Mouse (Mus musculus) splenic B cell, adult 2 months (primary cell): ENCODE results near the gene Mfap3.

ENCODE experiments used
- DNase-seq: peaks from one replicate; pipeline ENCODE4 v3.0.0-alpha.2; 2011; ENCODE audit warnings: low read depth, low spot score
- H3K27me3 ChIP-seq: 2 replicates; pipeline ENCODE4 v1.6.1; 2012; ENCODE audit warnings: mild to moderate bottlenecking, low read length, moderate library complexity, mixed read lengths; ENCODE audit not compliant: control insufficient read depth, poor library complexity, insufficient read depth, severe bottlenecking
- H3K36me3 ChIP-seq: 2 replicates; pipeline ENCODE4 v1.6.1; 2012; ENCODE audit warnings: mild to moderate bottlenecking, low read length, moderate library complexity, mixed read lengths; ENCODE audit not compliant: control insufficient read depth, poor library complexity, insufficient read depth, severe bottlenecking

Gene Mfap3

GRCm38 (mm10) chr11:57518751-57519148, 286 bp downstream of the Mfap3 start:
- Histone ChIP-seq H3K36me3 (peaks cover 3% of the 10 kb centered on the region), H3K27me3 (no peaks in the 10 kb centered on the region)
- DNase-seq: peak; percentile 63

- DNase-seq: no peak
Measured at GRCm38 (mm10) chr11:57519304-57519703, 840 bp downstream of the Mfap3 start.

GRCm38 (mm10) chr11:57521206-57521605, 2.7 kb downstream of the Mfap3 start:
- DNase-seq: no peak
- Histone ChIP-seq H3K27me3 (no peaks in the 10 kb centered on the region), H3K36me3 (peaks cover 3% of the 10 kb centered on the region)

More at GRCm38 (mm10) chr11:57519304-57519703, 840 bp downstream of the Mfap3 start:
- H3K36me3 ChIP-seq: peaks cover 3% of the 10 kb centered on the region
- H3K27me3 ChIP-seq: no peaks in the 10 kb centered on the region

GRCm38 (mm10) chr11:57522046-57522445, 3.6 kb downstream of the Mfap3 start:
- DNase-seq: no peak
- H3K27me3 ChIP-seq: no peaks in the 10 kb centered on the region
- peaks cover 3% of the 10 kb centered on the region for H3K36me3 ChIP-seq

GRCm38 (mm10) chr11:57523418-57523817, 5.0 kb downstream of the Mfap3 start:
- H3K36me3 ChIP-seq: peaks cover 3% of the 10 kb centered on the region
- no peak for DNase-seq

GRCm38 (mm10) chr11:57524597-57524996, 6.1 kb downstream of the Mfap3 start:
- Histone ChIP-seq H3K36me3 (peaks cover 4% of the 10 kb centered on the region), H3K27me3 (no peaks in the 10 kb centered on the region)
- DNase-seq: no peak

More at GRCm38 (mm10) chr11:57523418-57523817, 5.0 kb downstream of the Mfap3 start:
- H3K27me3 ChIP-seq: no peaks in the 10 kb centered on the region

GRCm38 (mm10) chr11:57525900-57526299, 7.4 kb downstream of the Mfap3 start:
- DNase-seq: no peak
- H3K36me3 ChIP-seq: peaks cover 1% of the 10 kb centered on the region; the same call in 1 of the 2 replicates
- no peaks in the 10 kb centered on the region for H3K27me3 ChIP-seq

GRCm38 (mm10) chr11:57527506-57527905, 9.0 kb downstream of the Mfap3 start:
- no peaks in the 10 kb centered on the region for H3K27me3 ChIP-seq
- no peak for DNase-seq
- 0 out of 2 replicates have a peak, but pooled peaks cover 3% of the 10 kb centered on the region for H3K36me3 ChIP-seq

GRCm38 (mm10) chr11:57529111-57529510, 10.6 kb downstream of the Mfap3 start:
- Histone ChIP-seq H3K27me3 (no peaks in the 10 kb centered on the region), H3K36me3 (0 out of 2 replicates have a peak, but pooled peaks cover 5% of the 10 kb centered on the region)
- no peak for DNase-seq

- H3K36me3 ChIP-seq: 0 out of 2 replicates have a peak, but pooled peaks cover 5% of the 10 kb centered on the region
- no peaks in the 10 kb centered on the region for H3K27me3 ChIP-seq
- peak; percentile 6 for DNase-seq
Measured at GRCm38 (mm10) chr11:57531300-57531950, 13.0 kb downstream of the Mfap3 start.

GRCm38 (mm10) chr11:57532306-57532705, 13.8 kb downstream of the Mfap3 start:
- H3K36me3 ChIP-seq: 0 out of 2 replicates have a peak, but pooled peaks cover 5% of the 10 kb centered on the region
- no peaks in the 10 kb centered on the region for H3K27me3 ChIP-seq
- no peak for DNase-seq

GRCm38 (mm10) chr11:57535912-57536311, 17.4 kb downstream of the Mfap3 start:
- 0 out of 2 replicates have a peak, but pooled peaks cover 4% of the 10 kb centered on the region for H3K36me3 ChIP-seq
- no peak for DNase-seq
- no peaks in the 10 kb centered on the region for H3K27me3 ChIP-seq

- no peaks in the 10 kb centered on the region for H3K27me3 ChIP-seq
- H3K36me3 ChIP-seq: no peaks in the 10 kb centered on the region
- DNase-seq: no peak
Measured at GRCm38 (mm10) chr11:57539841-57540418, 21.5 kb downstream of the Mfap3 start.

- H3K27me3 ChIP-seq: no peaks in the 10 kb centered on the region
- DNase-seq: no peak
- no peaks in the 10 kb centered on the region for H3K36me3 ChIP-seq
Measured at GRCm38 (mm10) chr11:57540681-57541080, 22.2 kb downstream of the Mfap3 start.
